Mouse (Mus musculus): ENCODE measurements at regions not wholly inside any gene's neighbourhood (a gene's known extent, or its start where the extent isn't known, plus 50 kb on each side); places are given as distances from the start of the nearest gene placed in this dataset.
A peak's percentile ranks its signal among the peaks of the same experiment; 100 is the strongest.
"Not testable (repeated sequence)": the region's sequence is repeated elsewhere in the genome, so short reads cannot be mapped to it uniquely, and the experiment has no call there.

- no peaks in the 10 kb centered on the region for H3K9me3 ChIP-seq (replicated peaks; ENCODE audit: control insufficient read depth, low read length)
- no peak for ATAC-seq
- H3K4me1 ChIP-seq (ENCODE audit: control insufficient read depth, insufficient read depth, low read length): no peaks in the 10 kb centered on the region
- DNase-seq (ENCODE audit: low spot score): no peak
- no peaks in the 10 kb centered on the region for H3K36me3 ChIP-seq (ENCODE audit: control insufficient read depth, insufficient read depth, low read length)
- no peaks in the 10 kb centered on the region for H3K27me3 ChIP-seq (replicated peaks; ENCODE audit: control insufficient read depth, insufficient read depth, low read length)
- no peak overlapping the region for H3K27ac ChIP-seq (ENCODE audit: low read depth, low read length)
- H3K9ac ChIP-seq (ENCODE audit: low read length): no peak overlapping the region
- 86% methylated on average over 9 of the region's 9 CpGs for WGBS
- H3K4me2 ChIP-seq (ENCODE audit: low read length): no peak overlapping the region
- no peak overlapping the region for H3K4me3 ChIP-seq (ENCODE audit: low read depth, low read length)
Measured at GRCm38 (mm10) chr7:60293556-60293955, 153.5 kb upstream of the Snrpn start.

GRCm38 (mm10) chr7:60244187-60244866 lies 104.3 kb upstream of the Snrpn start:
- Histone ChIP-seq H3K4me2 (ENCODE audit: low read length) (peak overlapping the region; percentile 28; the same call in 1 of the 2 replicates), H3K4me3 (ENCODE audit: low read depth, low read length) (peak overlapping the region; percentile 26), H3K9ac (ENCODE audit: low read length) (peak overlapping the region; percentile 51; the same call in 1 of the 2 replicates)
- DNase-seq (ENCODE audit: low spot score): peak; percentile 85
- H3K36me3 ChIP-seq (ENCODE audit: control insufficient read depth, insufficient read depth, low read length); H3K4me1 ChIP-seq (ENCODE audit: control insufficient read depth, insufficient read depth, low read length); H3K27ac ChIP-seq (ENCODE audit: low read depth, low read length); H3K9me3 ChIP-seq (replicated peaks; ENCODE audit: control insufficient read depth, low read length); H3K27me3 ChIP-seq (replicated peaks; ENCODE audit: control insufficient read depth, insufficient read depth, low read length): not testable (repeated sequence)
- 24% methylated on average over 22 of the region's 22 CpGs for WGBS
- peak; percentile 100 for ATAC-seq

- not testable (repeated sequence) for H3K27ac ChIP-seq (ENCODE audit: low read depth, low read length); H3K27me3 ChIP-seq (replicated peaks; ENCODE audit: control insufficient read depth, insufficient read depth, low read length); H3K36me3 ChIP-seq (ENCODE audit: control insufficient read depth, insufficient read depth, low read length); H3K4me1 ChIP-seq (ENCODE audit: control insufficient read depth, insufficient read depth, low read length); H3K9me3 ChIP-seq (replicated peaks; ENCODE audit: control insufficient read depth, low read length)
- ATAC-seq (peak; percentile 88), DNase-seq (ENCODE audit: low spot score) (peak; percentile 75)
- 48% methylated on average over 11 of the region's 11 CpGs for WGBS
- peak overlapping the region; percentile 36 for H3K4me2 ChIP-seq (ENCODE audit: low read length)
- H3K4me3 ChIP-seq (ENCODE audit: low read depth, low read length): peak overlapping the region; percentile 31
- peak overlapping the region; percentile 43; the same call in 1 of the 2 replicates for H3K9ac ChIP-seq (ENCODE audit: low read length)
Measured at GRCm38 (mm10) chr7:60243746-60244145, 103.7 kb upstream of the Snrpn start.

- H3K27me3 ChIP-seq (replicated peaks; ENCODE audit: control insufficient read depth, insufficient read depth, low read length); H3K4me2 ChIP-seq (ENCODE audit: low read length); H3K4me3 ChIP-seq (ENCODE audit: low read depth, low read length); ATAC-seq; H3K9ac ChIP-seq (ENCODE audit: low read length); H3K27ac ChIP-seq (ENCODE audit: low read depth, low read length); H3K36me3 ChIP-seq (ENCODE audit: control insufficient read depth, insufficient read depth, low read length); H3K4me1 ChIP-seq (ENCODE audit: control insufficient read depth, insufficient read depth, low read length); H3K9me3 ChIP-seq (replicated peaks; ENCODE audit: control insufficient read depth, low read length): not testable (repeated sequence)
- peak; percentile 2 for DNase-seq (ENCODE audit: low spot score)
- 7% methylated on average over 4 of the region's 4 CpGs for WGBS
Measured at GRCm38 (mm10) chr7:60238595-60239195, 98.7 kb upstream of the Snrpn start.

DNA sequence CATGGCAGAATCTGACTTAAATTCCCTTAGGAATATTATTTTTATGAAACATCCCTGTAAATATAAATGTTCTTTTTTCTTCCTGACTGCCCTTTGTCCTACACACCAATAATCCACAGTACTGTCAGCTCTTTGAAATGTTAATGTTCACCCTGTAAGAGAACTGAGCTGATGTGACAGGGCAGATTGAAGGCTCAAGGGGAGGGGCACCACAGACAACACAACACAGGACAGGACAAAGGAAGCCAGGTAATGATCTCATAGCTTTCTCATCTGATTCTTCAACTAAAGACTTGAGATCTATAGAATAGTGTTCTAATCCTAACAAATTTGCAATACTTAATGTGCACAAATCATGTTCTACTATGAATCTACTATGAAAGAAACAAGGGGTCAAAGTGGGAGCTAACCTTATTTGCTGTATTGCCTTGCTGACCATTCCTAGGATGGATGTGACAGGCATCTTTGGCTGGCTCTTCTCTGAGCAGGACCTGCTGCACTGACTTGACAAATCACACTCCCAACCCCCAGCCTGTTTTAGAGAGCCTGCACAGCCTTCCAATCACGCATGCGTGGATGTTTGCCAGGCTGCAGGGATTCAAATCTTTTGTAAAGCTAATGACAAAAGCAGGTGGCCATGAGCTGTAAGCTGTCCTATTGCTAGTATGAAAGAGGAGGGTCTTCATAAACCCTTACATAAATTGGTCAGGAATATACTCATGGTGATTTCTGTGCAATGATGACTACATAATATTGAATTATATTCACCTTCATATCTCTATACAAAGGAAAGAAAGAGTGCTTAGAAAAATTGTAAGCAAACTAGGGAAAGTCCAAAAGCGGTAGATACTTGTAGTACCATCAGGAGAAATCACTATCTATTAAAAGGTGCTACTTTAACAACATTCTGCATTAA lies 76.6 kb upstream of the Snrpn start:
- H3K4me2 ChIP-seq (ENCODE audit: low read length): peak overlapping the region; percentile 18; the same call in 1 of the 2 replicates

More for the DNA sequence above, 76.6 kb upstream of the Snrpn start:
- DNase-seq (ENCODE audit: low spot score) (peak; percentile 11), ATAC-seq (peak; percentile 79)
- H3K27ac ChIP-seq (ENCODE audit: low read depth, low read length); H3K4me1 ChIP-seq (ENCODE audit: control insufficient read depth, insufficient read depth, low read length); H3K36me3 ChIP-seq (ENCODE audit: control insufficient read depth, insufficient read depth, low read length); H3K4me3 ChIP-seq (ENCODE audit: low read depth, low read length); H3K9me3 ChIP-seq (replicated peaks; ENCODE audit: control insufficient read depth, low read length); H3K9ac ChIP-seq (ENCODE audit: low read length); H3K27me3 ChIP-seq (replicated peaks; ENCODE audit: control insufficient read depth, insufficient read depth, low read length): not testable (repeated sequence)
- WGBS: 47% methylated on average over 3 of the region's 3 CpGs
